Mouse (Mus musculus): ENCODE results near the gene Plcg2. TPM values are rescaled to one million over a fixed set of nuclear protein-coding genes. Genes with fewer than 3 reads are reported as not detected.
A peak's percentile ranks its signal among the peaks of the same experiment; 100 is the strongest.

The Plcg2 gene
- 3.5 and 3.7 TPM in 2 replicates for polyA plus RNA-seq (2015; fragmentation: Nextera tagmentation; extraction: Ambion mirVana)

GRCm38 (mm10) chr8:117498179-117498914, at the start of gene Plcg2:
Gene Plcg2, plus strand, starts transcription at chr8:117498291.
- Histone ChIP-seq H3K4me3 (ENCODE audit: low read depth, low read length) (peak within 1 kb of the TSS; percentile 51), H3K9ac (replicated peaks; ENCODE audit: low read depth) (peak within 1 kb of the TSS; percentile 20; the same call in 1 of the 2 replicates), H3K27ac (ENCODE audit: low read length) (no peak within 1 kb of the TSS), H3K27me3 (replicated peaks; ENCODE audit: insufficient read depth, low read length) (0 out of 2 replicates have a peak, but pooled peaks cover 7% of the 10 kb centered on the region), H3K4me1 (ENCODE audit: insufficient read depth, low read depth, low read length) (peaks cover 3% of the 10 kb centered on the region; the same call in 1 of the 2 replicates), H3K4me2 (replicated peaks; ENCODE audit: low read depth, low read length) (peak within 1 kb of the TSS; percentile 91), H3K36me3 (ENCODE audit: insufficient read depth, low read length) (no peaks in the 10 kb centered on the region), H3K9me3 (ENCODE audit: low read length) (no peaks in the 10 kb centered on the region)
- WGBS = 1% methylated on average over 58 of the region's 62 CpGs
- no peak for TF ChIP-seq CTCF (IDR thresholded peaks at IDR 0.05)
- TF ChIP-seq EP300 (IDR thresholded peaks at IDR 0.05) = no peak
- ATAC-seq = peak; percentile 77
- DNase-seq (ENCODE audit: low spot score) = peak; percentile 33

GRCm38 (mm10) chr8:117451072-117451471, 47.0 kb upstream of the Plcg2 start:
- DNase-seq (ENCODE audit: low spot score) = no peak
- 80% methylated on average over 9 of the region's 9 CpGs for WGBS
- Histone ChIP-seq H3K9me3 (ENCODE audit: low read length) (no peaks in the 10 kb centered on the region), H3K27me3 (replicated peaks; ENCODE audit: insufficient read depth, low read length) (no peaks in the 10 kb centered on the region), H3K4me2 (replicated peaks; ENCODE audit: low read depth, low read length) (no peak overlapping the region), H3K9ac (replicated peaks; ENCODE audit: low read depth) (no peak overlapping the region), H3K27ac (ENCODE audit: low read length) (no peak overlapping the region), H3K4me3 (ENCODE audit: low read depth, low read length) (no peak overlapping the region), H3K36me3 (ENCODE audit: insufficient read depth, low read length) (peaks cover 69% of the 10 kb centered on the region), H3K4me1 (ENCODE audit: insufficient read depth, low read depth, low read length) (no peaks in the 10 kb centered on the region)
- TF ChIP-seq EP300 (IDR thresholded peaks at IDR 0.05) = no peak
- TF ChIP-seq CTCF (IDR thresholded peaks at IDR 0.05) = no peak
- no peak for ATAC-seq

- Histone ChIP-seq H3K27me3 (replicated peaks; ENCODE audit: insufficient read depth, low read length) (no peaks in the 10 kb centered on the region), H3K4me1 (ENCODE audit: insufficient read depth, low read depth, low read length) (no peaks in the 10 kb centered on the region), H3K36me3 (ENCODE audit: insufficient read depth, low read length) (peaks cover 57% of the 10 kb centered on the region), H3K9me3 (ENCODE audit: low read length) (no peaks in the 10 kb centered on the region), H3K4me2 (replicated peaks; ENCODE audit: low read depth, low read length) (no peak overlapping the region), H3K27ac (ENCODE audit: low read length) (no peak overlapping the region), H3K9ac (replicated peaks; ENCODE audit: low read depth) (no peak overlapping the region), H3K4me3 (ENCODE audit: low read depth, low read length) (no peak overlapping the region)
- no peak for TF ChIP-seq EP300 (IDR thresholded peaks at IDR 0.05)
- 77% methylated on average over 6 of the region's 6 CpGs for WGBS
- ATAC-seq (no peak), DNase-seq (ENCODE audit: low spot score) (no peak)
Observed at GRCm38 (mm10) chr8:117453974-117454373, 44.1 kb upstream of the Plcg2 start.

- H3K4me3 ChIP-seq (ENCODE audit: low read depth, low read length) = no peak overlapping the region
- TF ChIP-seq CTCF (IDR thresholded peaks at IDR 0.05) = no peak
- no peak overlapping the region for H3K27ac ChIP-seq (ENCODE audit: low read length)
- H3K4me2 ChIP-seq (replicated peaks; ENCODE audit: low read depth, low read length) = no peak overlapping the region
- ATAC-seq (peak; percentile 18; the same call in 1 of the 2 replicates), DNase-seq (ENCODE audit: low spot score) (no peak)
- no peaks in the 10 kb centered on the region for H3K27me3 ChIP-seq (replicated peaks; ENCODE audit: insufficient read depth, low read length)
- no peaks in the 10 kb centered on the region for H3K9me3 ChIP-seq (ENCODE audit: low read length)
- H3K9ac ChIP-seq (replicated peaks; ENCODE audit: low read depth) = no peak overlapping the region
- H3K36me3 ChIP-seq (ENCODE audit: insufficient read depth, low read length) = peaks cover 58% of the 10 kb centered on the region
- WGBS = 91% methylated on average over 14 of the region's 14 CpGs
- H3K4me1 ChIP-seq (ENCODE audit: insufficient read depth, low read depth, low read length) = no peaks in the 10 kb centered on the region
Observed at GRCm38 (mm10) chr8:117454516-117455116, 43.5 kb upstream of the Plcg2 start.

- no peak overlapping the region for H3K9ac ChIP-seq (replicated peaks; ENCODE audit: low read depth)
- H3K4me3 ChIP-seq (ENCODE audit: low read depth, low read length) = no peak overlapping the region
- H3K4me2 ChIP-seq (replicated peaks; ENCODE audit: low read depth, low read length) = no peak overlapping the region
- H3K4me1 ChIP-seq (ENCODE audit: insufficient read depth, low read depth, low read length) = no peaks in the 10 kb centered on the region
- WGBS = 94% methylated on average over 6 of the region's 6 CpGs
- no peak overlapping the region for H3K27ac ChIP-seq (ENCODE audit: low read length)
- no peak for DNase-seq (ENCODE audit: low spot score)
- ATAC-seq = no peak
- no peaks in the 10 kb centered on the region for H3K27me3 ChIP-seq (replicated peaks; ENCODE audit: insufficient read depth, low read length)
- TF ChIP-seq CTCF (IDR thresholded peaks at IDR 0.05) (no peak), EP300 (IDR thresholded peaks at IDR 0.05) (no peak)
- no peaks in the 10 kb centered on the region for H3K9me3 ChIP-seq (ENCODE audit: low read length)
- H3K36me3 ChIP-seq (ENCODE audit: insufficient read depth, low read length) = peaks cover 54% of the 10 kb centered on the region
Observed at GRCm38 (mm10) chr8:117455701-117456100, 42.4 kb upstream of the Plcg2 start.

- Histone ChIP-seq H3K4me1 (ENCODE audit: insufficient read depth, low read depth, low read length) (no peaks in the 10 kb centered on the region), H3K4me3 (ENCODE audit: low read depth, low read length) (no peak overlapping the region), H3K27me3 (replicated peaks; ENCODE audit: insufficient read depth, low read length) (no peaks in the 10 kb centered on the region), H3K9me3 (ENCODE audit: low read length) (no peaks in the 10 kb centered on the region), H3K9ac (replicated peaks; ENCODE audit: low read depth) (no peak overlapping the region), H3K36me3 (ENCODE audit: insufficient read depth, low read length) (peaks cover 32% of the 10 kb centered on the region), H3K27ac (ENCODE audit: low read length) (no peak overlapping the region), H3K4me2 (replicated peaks; ENCODE audit: low read depth, low read length) (no peak overlapping the region)
- peak; percentile 58 for ATAC-seq
- DNase-seq (ENCODE audit: low spot score) = peak; percentile 60
- WGBS = 25% methylated on average over 3 of the region's 5 CpGs
- no peak for TF ChIP-seq CTCF (IDR thresholded peaks at IDR 0.05)
- no peak for TF ChIP-seq EP300 (IDR thresholded peaks at IDR 0.05)
Observed at GRCm38 (mm10) chr8:117458440-117458839, 39.7 kb upstream of the Plcg2 start.

All from lung, postnatal 0 days (tissue).